Mouse (Mus musculus) ES-E14 (cell line): ENCODE data around the gene Snapc2. TPM values are rescaled to one million over a fixed set of nuclear protein-coding genes. Genes with fewer than 3 reads are reported as not detected.

ENCODE experiments used
- DNase-seq: peaks from one replicate; pipeline ENCODE4 v3.0.0-alpha.2; 2013; ENCODE audit warnings: low read depth, low spot score
- H3K27ac ChIP-seq: 2 replicates; pipeline ENCODE4 v1.5.1; 2012; ENCODE audit warnings: low read depth, mild to moderate bottlenecking, low read length, moderate library complexity, mixed read lengths; ENCODE audit not compliant: poor library complexity, insufficient read depth, severe bottlenecking
- H3K36me3 ChIP-seq: 2 replicates; pipeline ENCODE4 v1.6.1; 2012; ENCODE audit warnings: mild to moderate bottlenecking, low read length, moderate library complexity, mixed read lengths; ENCODE audit not compliant: control insufficient read depth, poor library complexity, insufficient read depth, severe bottlenecking
- H3K4me1 ChIP-seq, 2 experiments: fragments of 150-350 bp in 1 of 2; sonication (generic) in 1 of 2; 2 replicates each; pipeline ENCODE4 v1.6.1; 2012; ENCODE audit warnings: low read length in 2 of 2, mild to moderate bottlenecking in 1 of 2, mixed read lengths in 1 of 2; ENCODE audit not compliant: control insufficient read depth in 2 of 2, insufficient read depth in 2 of 2, poor library complexity in 1 of 2
- H3K4me3 ChIP-seq, 2 experiments: fragments of 150-350 bp in 1 of 2; sonication (generic) in 1 of 2; 2 replicates each; pipeline ENCODE4 v1.5.1; 2012; ENCODE audit warnings: low read length in 2 of 2, low read depth in 1 of 2, mild to moderate bottlenecking in 1 of 2, mixed read lengths in 1 of 2; ENCODE audit not compliant: insufficient read depth in 1 of 2, poor library complexity in 1 of 2, severe bottlenecking in 1 of 2
- H3K9ac ChIP-seq: 2 replicates; pipeline ENCODE4 v1.6.1; 2012; ENCODE audit warnings: low read depth, mild to moderate bottlenecking, low read length, mixed read lengths; ENCODE audit not compliant: poor library complexity, insufficient read depth, severe bottlenecking
- H3K9me3 ChIP-seq: fragments of 150-350 bp; sonication (generic); 2 replicates; pipeline ENCODE4 v1.6.1; 2012; ENCODE audit warnings: low read depth, mild to moderate bottlenecking, low read length; ENCODE audit not compliant: control insufficient read depth, insufficient read depth
- CHD2 ChIP-seq: IDR thresholded peaks from 2 replicates; pipeline ENCODE4 v1.6.1; 2014; ENCODE audit warnings: mild to moderate bottlenecking, low read depth, low read length, inconsistent platforms
- HCFC1 ChIP-seq: IDR thresholded peaks from 2 replicates; pipeline ENCODE4 v1.6.1; 2012; ENCODE audit warnings: low read length, inconsistent platforms, borderline replicate concordance; ENCODE audit not compliant: insufficient read depth
- MAFK ChIP-seq: IDR thresholded peaks from 2 replicates; pipeline ENCODE4 v1.6.1; 2014; ENCODE audit warnings: mild to moderate bottlenecking, low read depth, low read length, inconsistent platforms; ENCODE audit not compliant: insufficient read depth
- ZC3H11A ChIP-seq: IDR thresholded peaks from 2 replicates; pipeline ENCODE4 v1.6.1; 2012; ENCODE audit warnings: low read depth, mild to moderate bottlenecking, inconsistent platforms, low read length, borderline replicate concordance
- ZNF384 ChIP-seq: IDR thresholded peaks from 2 replicates; pipeline ENCODE4 v1.6.1; 2012; ENCODE audit warnings: low read depth, low read length, inconsistent platforms
- in situ Hi-C, 2 experiments: fragments of 600-800 bp; cut with MboI; formaldehyde crosslinking; loops; one replicate each; pipeline ENCODE4 v1.15.1; 2025; ENCODE audit warnings: low sequenced_read_pairs in 2 of 2, inconsistent platforms in 1 of 2; ENCODE audit not compliant: unreplicated experiment in 2 of 2
- total RNA-seq: library from RNA; depleted of rRNA; stranded (reverse); fragments of 300-350 nt; gene quantifications from 2 replicates; pipeline ENCODE4 v1.2.3, GENCODE M21; 2012

The Snapc2 gene
- total RNA-seq, 1 experiment, result 15.9 TPM

GRCm38 (mm10) chr8:4226323-4226722 is 26.6 kb upstream of the Snapc2 start:
- no peaks in the 10 kb centered on the region for H3K36me3 ChIP-seq
- peaks cover 0 to 6% of the 10 kb centered on the region in 2 experiments; a peak in 1 of 4 replicates for H3K4me1 ChIP-seq
- peak overlapping the region; percentile 51 to 53 for H3K4me3 ChIP-seq
- in situ Hi-C loops, result no loop called here
- no peak for DNase-seq
- H3K9me3 ChIP-seq, result no peaks in the 10 kb centered on the region
- H3K9ac ChIP-seq, result no peak overlapping the region; the same call in 1 of the 2 replicates
- TF ChIP-seq HCFC1 (no peak), CHD2 (no peak), ZC3H11A (no peak), ZNF384 (no peak), MAFK (no peak)
- H3K27ac ChIP-seq, result no peak overlapping the region

DNA sequence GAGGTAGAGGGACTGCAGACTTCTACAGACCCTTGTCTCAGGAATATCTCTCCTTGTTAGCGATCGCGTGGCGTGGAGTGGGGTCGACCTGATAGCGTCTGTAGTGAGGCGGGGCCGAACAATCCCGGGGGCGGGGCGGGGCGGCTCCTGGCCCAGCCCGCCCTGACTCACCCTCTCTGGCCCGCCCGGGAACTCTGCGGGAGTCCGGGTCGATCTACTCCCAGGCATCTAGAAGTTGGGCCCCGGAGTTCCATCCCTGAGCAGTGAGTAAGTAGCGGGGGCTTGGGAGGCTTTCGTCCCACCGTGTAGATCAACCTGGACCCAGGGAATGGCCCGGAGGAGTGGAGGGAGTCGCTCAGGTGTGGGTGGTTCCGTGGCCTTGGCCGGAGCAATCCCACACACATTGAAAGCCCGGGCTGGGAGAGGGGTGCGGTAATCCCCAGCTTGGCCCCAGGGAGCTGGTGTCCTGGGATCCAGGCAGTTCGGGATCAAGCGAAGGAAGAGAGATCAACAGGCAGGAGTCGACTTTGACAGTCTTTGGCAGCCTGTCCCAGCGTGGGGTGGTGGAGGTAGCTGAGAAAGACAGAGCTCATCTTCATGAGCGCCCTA is 26.0 kb upstream of the Snapc2 start, which contains the start of gene Lrrc8e:
Gene Lrrc8e, plus strand, starts transcription at position 89 of the 609 bp plus-strand sequence.
- peak within 1 kb of the TSS; percentile 51 to 53 for H3K4me3 ChIP-seq
- peaks cover 0 to 9% of the 10 kb centered on the region in 2 experiments; a peak in 1 of 4 replicates for H3K4me1 ChIP-seq
- peak within 1 kb of the TSS; percentile 37; the same call in 1 of the 2 replicates for H3K9ac ChIP-seq
- TF ChIP-seq ZC3H11A (no peak), CHD2 (no peak), ZNF384 (no peak), HCFC1 (no peak), MAFK (no peak)
- H3K9me3 ChIP-seq, result no peaks in the 10 kb centered on the region
- DNase-seq, result no peak
- H3K27ac ChIP-seq, result no peak within 1 kb of the TSS
- in situ Hi-C loops, result no loop called here
- no peaks in the 10 kb centered on the region for H3K36me3 ChIP-seq

DNA sequence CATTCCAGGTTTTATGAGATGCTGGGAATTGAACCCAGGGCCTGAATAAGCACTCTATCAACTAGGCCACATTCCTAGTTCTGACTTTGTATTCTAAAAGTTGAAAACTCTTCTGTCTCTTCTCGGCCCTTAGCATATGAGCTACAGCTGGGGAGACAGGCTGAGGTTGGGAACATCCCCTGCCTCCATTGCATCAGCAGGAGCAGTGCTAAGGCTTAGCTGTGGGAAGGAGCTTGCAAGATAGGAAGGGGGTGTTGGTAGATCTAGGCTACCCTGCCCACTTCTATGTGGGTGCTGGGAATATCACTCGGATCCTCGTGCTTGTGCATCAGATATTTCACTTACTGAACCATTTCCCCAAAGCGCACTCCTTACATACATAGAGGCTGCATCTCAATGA is 25.0 kb upstream of the Snapc2 start:
- H3K9me3 ChIP-seq, result no peaks in the 10 kb centered on the region
- H3K27ac ChIP-seq, result no peak overlapping the region
- no peak for TF ChIP-seq ZNF384
- TF ChIP-seq MAFK, result no peak
- no peak for TF ChIP-seq ZC3H11A
- no peak for TF ChIP-seq CHD2
- no peak for TF ChIP-seq HCFC1
- no peak for DNase-seq
- no peak overlapping the region for H3K4me3 ChIP-seq
- H3K4me1 ChIP-seq, result peaks cover 0 to 9% of the 10 kb centered on the region in 2 experiments; a peak in 1 of 4 replicates
- H3K36me3 ChIP-seq, result no peaks in the 10 kb centered on the region
- H3K9ac ChIP-seq, result no peak overlapping the region
- in situ Hi-C loops, result no loop called here

DNA sequence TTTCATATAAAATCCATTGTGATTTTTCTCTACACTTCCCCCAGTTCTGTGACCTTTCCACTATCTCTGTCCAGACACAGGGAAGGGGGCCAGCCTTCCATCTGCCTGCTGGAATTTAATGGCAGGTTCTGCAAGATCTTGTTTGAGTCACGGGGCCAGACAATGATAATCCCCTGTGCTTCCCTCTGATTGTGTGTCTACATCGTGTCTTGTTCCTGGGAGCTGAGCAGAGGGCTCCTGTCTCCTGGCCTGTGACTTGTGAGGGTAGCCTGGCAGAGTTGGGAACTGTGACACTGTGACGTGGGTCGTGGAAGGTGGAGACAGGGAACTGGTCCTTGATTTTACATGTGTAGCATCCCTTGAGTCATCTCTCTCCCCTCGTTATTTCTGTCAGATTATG is 23.1 kb upstream of the Snapc2 start:
- DNase-seq, result no peak
- Histone ChIP-seq H3K9ac (no peak overlapping the region), H3K36me3 (no peaks in the 10 kb centered on the region), H3K4me3 (no peak overlapping the region), H3K4me1 (peaks cover 0 to 9% of the 10 kb centered on the region in 2 experiments; a peak in 1 of 4 replicates), H3K9me3 (no peaks in the 10 kb centered on the region), H3K27ac (no peak overlapping the region)
- TF ChIP-seq ZC3H11A (no peak), MAFK (no peak), CHD2 (no peak)
- in situ Hi-C loops, result no loop called here
